Mouse (Mus musculus) kidney, postnatal 0 days (tissue): Measurements from ENCODE around the gene Rab31. TPM values are rescaled to one million over a fixed set of nuclear protein-coding genes. Genes with fewer than 3 reads are reported as not detected.

Source experiments
- ATAC-seq: fragments of 200-750 bp; cut with Nextera tagmentation; replicated peaks from 2 replicates; pipeline ENCODE4 v1.8.0; 2017; ENCODE audit warnings: low read depth, moderate number of reproducible peaks, moderate TSS enrichment, moderate library complexity; ENCODE audit not compliant: low FRiP score
- DNase-seq: peaks from one replicate; pipeline ENCODE4 v3.0.0-alpha.2; 2016; ENCODE audit warnings: low spot score
- H3K27ac ChIP-seq: fragments of 300-500 bp; sonication (generic); 2 replicates; pipeline ENCODE4 v1.5.1; 2014; ENCODE audit warnings: mild to moderate bottlenecking
- H3K27me3 ChIP-seq: fragments of 300-500 bp; sonication (generic); 2 replicates; pipeline ENCODE4 v1.6.1; 2014; ENCODE audit warnings: low read length, mixed read lengths; ENCODE audit not compliant: insufficient read depth
- H3K36me3 ChIP-seq: fragments of 300-500 bp; sonication (generic); 2 replicates; pipeline ENCODE4 v1.6.1; 2014; ENCODE audit warnings: low read length, mixed read lengths; ENCODE audit not compliant: insufficient read depth
- H3K4me1 ChIP-seq: fragments of 300-500 bp; sonication (generic); replicated peaks from 2 replicates; pipeline ENCODE4 v1.6.1; 2014; ENCODE audit warnings: antibody characterized with exemption, low read length, mixed read lengths; ENCODE audit not compliant: insufficient read depth
- H3K4me2 ChIP-seq: fragments of 300-500 bp; sonication (generic); 2 replicates; pipeline ENCODE4 v1.6.1; 2014; ENCODE audit warnings: mild to moderate bottlenecking, low read length, moderate library complexity, mixed read lengths
- H3K4me3 ChIP-seq: fragments of 300-500 bp; sonication (generic); replicated peaks from 2 replicates; pipeline ENCODE4 v1.5.1; 2014; ENCODE audit warnings: low read depth, low read length
- H3K9ac ChIP-seq: fragments of 300-500 bp; sonication (generic); 2 replicates; pipeline ENCODE4 v1.6.1; 2014; ENCODE audit warnings: low read depth, low read length
- H3K9me3 ChIP-seq: fragments of 300-500 bp; sonication (generic); replicated peaks from 2 replicates; pipeline ENCODE4 v1.6.1; 2016; ENCODE audit warnings: low read length, inconsistent platforms, mixed read lengths
- CTCF ChIP-seq: IDR thresholded peaks from 2 replicates; pipeline ENCODE4 v1.5.1; 2016; ENCODE audit warnings: antibody characterized with exemption, low read depth, mild to moderate bottlenecking, moderate library complexity
- WGBS: fragments of 180-500 bp; shearing (Covaris S2); extraction: QIAGEN DNeasy Blood & Tissue Kit; methylation state at CpG from one replicate; pipeline ENCODE4 v1.1.7; 2014; 5-methylcytosine and 5-hydroxymethylcytosine counted together
- polyA plus RNA-seq: library from polyadenylated mRNA; unstranded; fragments of >200 nt; fragmentation: Nextera tagmentation; extraction: Ambion mirVana; gene quantifications from 2 replicates; pipeline ENCODE4 v1.2.1, GENCODE M21; 2015

The Rab31 gene
- polyA plus RNA-seq, 1 experiment from 2014 or later: 30.0 TPM

DNA sequence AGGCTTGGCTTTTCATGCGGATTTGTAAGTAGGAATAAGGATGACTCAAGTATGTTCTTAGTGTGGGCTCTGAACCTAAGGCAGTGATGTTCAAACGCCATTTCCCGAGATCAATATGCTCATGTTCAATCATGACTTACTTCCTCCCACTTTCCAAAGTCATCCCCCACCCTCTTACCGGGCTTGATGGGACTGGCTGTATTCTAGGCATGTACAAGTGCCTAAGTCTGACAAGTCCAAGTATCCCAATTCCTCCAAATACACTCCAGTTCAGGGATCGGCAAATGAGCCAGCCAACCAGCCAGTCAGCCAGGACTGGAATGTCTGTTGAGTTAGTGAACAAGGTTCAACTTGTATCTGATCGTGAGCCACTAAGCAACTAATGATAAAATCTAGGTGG, 146.3 kb downstream of the Rab31 start:
- H3K4me3 ChIP-seq: no peak overlapping the region
- TF ChIP-seq CTCF: no peak
- DNase-seq (no peak), ATAC-seq (no peak)
- H3K9ac ChIP-seq: no peak overlapping the region
- H3K27ac ChIP-seq: no peak overlapping the region
- no peaks in the 10 kb centered on the region for H3K36me3 ChIP-seq
- H3K27me3 ChIP-seq: no peaks in the 10 kb centered on the region
- 91% methylated on average over 6 of the region's 6 CpGs for WGBS
- no peak overlapping the region for H3K4me2 ChIP-seq
- H3K9me3 ChIP-seq: no peaks in the 10 kb centered on the region
- no peaks in the 10 kb centered on the region for H3K4me1 ChIP-seq

DNA sequence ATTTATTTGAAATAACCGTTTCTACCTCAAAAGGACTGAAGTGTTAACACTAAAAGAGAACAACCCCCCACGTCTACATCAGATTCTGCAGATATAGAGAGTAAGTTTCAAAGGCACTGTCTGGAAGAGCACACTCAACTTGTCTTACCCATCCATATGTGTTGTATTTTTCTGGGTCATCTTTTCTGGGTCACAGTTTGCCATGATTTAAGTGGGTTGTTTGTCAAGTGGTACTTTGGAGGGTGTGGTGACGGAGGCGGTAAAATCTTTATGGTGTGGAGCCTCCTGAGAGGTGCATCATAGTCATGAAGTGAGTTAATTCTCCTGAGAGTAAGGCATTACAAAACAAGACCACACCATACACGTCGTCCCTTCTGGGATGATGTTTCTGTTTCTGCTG, 147.0 kb downstream of the Rab31 start:
- Histone ChIP-seq H3K4me1 (no peaks in the 10 kb centered on the region), H3K9ac (no peak overlapping the region), H3K27me3 (no peaks in the 10 kb centered on the region), H3K27ac (no peak overlapping the region), H3K36me3 (no peaks in the 10 kb centered on the region), H3K4me2 (no peak overlapping the region), H3K9me3 (no peaks in the 10 kb centered on the region), H3K4me3 (no peak overlapping the region)
- no peak for TF ChIP-seq CTCF
- WGBS: 88% methylated on average over 6 of the region's 6 CpGs
- DNase-seq (no peak), ATAC-seq (no peak)

DNA sequence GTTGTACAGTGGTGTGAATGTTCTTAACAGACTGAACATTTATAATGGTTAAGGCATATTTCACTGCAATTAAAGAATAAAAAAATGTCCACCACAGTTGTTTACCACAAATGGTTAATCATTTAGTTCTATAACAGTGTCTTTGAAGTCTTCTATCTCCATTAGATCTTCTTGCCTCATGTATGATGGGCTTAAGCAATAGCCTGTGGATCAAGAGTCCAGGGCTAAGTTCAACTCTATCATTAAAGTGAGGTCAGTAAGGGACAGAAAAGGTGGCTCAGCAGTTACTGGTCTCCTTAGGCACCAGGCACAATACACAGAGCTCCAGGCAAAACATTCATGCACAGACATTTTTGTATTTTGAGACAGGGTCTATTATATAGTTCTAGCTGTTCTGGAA, 149.4 kb downstream of the Rab31 start:
- no peak for DNase-seq

DNA sequence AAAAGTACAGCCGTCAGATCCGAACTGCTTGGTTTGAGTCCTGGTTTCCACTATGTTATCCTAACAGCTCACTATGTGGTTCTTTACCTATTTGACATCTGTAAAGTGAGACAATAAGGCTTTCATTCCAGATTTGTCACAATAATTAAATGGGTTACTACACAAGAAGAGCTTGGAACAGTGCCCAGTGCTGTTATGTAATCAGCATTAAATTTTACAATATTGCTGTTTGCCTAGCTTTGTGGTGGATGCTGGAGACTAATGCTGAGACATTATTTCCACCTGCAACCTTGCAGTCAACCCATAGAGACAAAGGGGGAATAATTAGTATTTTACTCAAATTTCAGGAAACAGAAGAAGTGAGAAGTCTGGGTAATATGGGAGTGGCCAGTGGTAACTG, 154.1 kb downstream of the Rab31 start:
- Histone ChIP-seq H3K9ac (no peak overlapping the region), H3K4me2 (no peak overlapping the region), H3K27ac (no peak overlapping the region), H3K36me3 (no peaks in the 10 kb centered on the region), H3K4me3 (no peak overlapping the region), H3K4me1 (no peaks in the 10 kb centered on the region), H3K27me3 (no peaks in the 10 kb centered on the region), H3K9me3 (no peaks in the 10 kb centered on the region)
- no peak for DNase-seq
- no peak for TF ChIP-seq CTCF
- ATAC-seq: no peak
- WGBS: 65% methylated on average over 2 of the region's 2 CpGs

More for the DNA sequence above, 149.4 kb downstream of the Rab31 start:
- Histone ChIP-seq H3K9ac (no peak overlapping the region), H3K4me3 (no peak overlapping the region), H3K4me1 (no peaks in the 10 kb centered on the region), H3K36me3 (no peaks in the 10 kb centered on the region), H3K9me3 (no peaks in the 10 kb centered on the region), H3K4me2 (no peak overlapping the region), H3K27ac (no peak overlapping the region), H3K27me3 (no peaks in the 10 kb centered on the region)
- 0 out of 2 replicates have a peak, but pooled peaks have one; percentile 52 for ATAC-seq
- no peak for TF ChIP-seq CTCF

DNA sequence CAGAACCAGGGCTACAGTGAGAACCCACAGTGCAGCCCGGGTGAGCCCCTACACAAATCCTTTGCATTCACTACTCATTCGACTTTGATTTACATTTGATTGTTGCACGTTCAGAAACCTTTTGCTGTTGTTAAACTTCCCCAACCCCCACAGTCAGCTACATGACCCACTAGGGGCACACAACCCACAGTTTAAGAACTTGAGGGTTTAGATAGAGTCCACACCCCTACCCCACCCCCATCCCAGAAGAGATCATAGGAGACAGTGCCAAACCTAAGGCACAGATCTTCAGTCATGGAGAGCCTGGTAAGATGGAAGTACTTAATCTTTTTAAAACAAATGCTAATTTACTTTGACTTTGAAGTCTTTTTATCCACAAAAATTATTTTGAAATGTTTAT, 156.9 kb downstream of the Rab31 start:
- no peak for TF ChIP-seq CTCF
- no peaks in the 10 kb centered on the region for H3K9me3 ChIP-seq
- no peak overlapping the region for H3K27ac ChIP-seq
- no peak overlapping the region for H3K4me2 ChIP-seq
- ATAC-seq: no peak
- no peak for DNase-seq
- no peak overlapping the region for H3K4me3 ChIP-seq
- peaks cover 6% of the 10 kb centered on the region; the same call in 1 of the 2 replicates for H3K4me1 ChIP-seq
- no peaks in the 10 kb centered on the region for H3K27me3 ChIP-seq
- WGBS: 49% methylated on average over 3 of the region's 3 CpGs
- H3K36me3 ChIP-seq: no peaks in the 10 kb centered on the region
- no peak overlapping the region for H3K9ac ChIP-seq

DNA sequence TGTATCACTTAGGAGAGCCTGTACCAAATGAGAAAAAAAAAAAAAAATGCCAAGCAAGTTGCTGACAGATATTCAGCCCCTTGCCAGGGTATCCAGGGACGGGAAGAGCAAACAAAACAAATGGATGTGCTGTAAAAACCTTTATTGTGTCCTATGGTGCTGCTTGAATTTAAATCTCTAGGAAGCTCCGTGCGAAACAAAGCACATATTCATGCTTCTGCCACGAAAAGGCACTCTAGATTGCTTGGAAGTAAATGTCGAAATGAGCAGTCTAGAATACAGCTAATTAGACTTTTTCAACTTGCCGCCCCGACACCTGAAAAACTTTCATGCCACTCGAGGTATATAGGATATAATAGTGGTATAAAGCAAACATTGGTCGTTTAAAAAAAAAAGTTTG, 158.1 kb downstream of the Rab31 start:
- Histone ChIP-seq H3K27me3 (no peaks in the 10 kb centered on the region), H3K9ac (peak overlapping the region; percentile 98), H3K9me3 (no peaks in the 10 kb centered on the region), H3K27ac (peak overlapping the region; percentile 98), H3K4me2 (peak overlapping the region; percentile 57), H3K4me1 (peaks cover 7% of the 10 kb centered on the region; the same call in 1 of the 2 replicates), H3K4me3 (peak overlapping the region; percentile 92), H3K36me3 (no peaks in the 10 kb centered on the region)
- TF ChIP-seq CTCF: no peak
- DNase-seq (no peak), ATAC-seq (no peak)
- WGBS: 2% methylated on average over 9 of the region's 9 CpGs
